In genomic region chr5:124073682-124074081, GRCm38 (mm10) we compare ENCODE assay signal across 12 mouse cellular contexts. TPM values are rescaled to one million over a fixed set of nuclear protein-coding genes. Genes with fewer than 3 reads are reported as not detected.
A peak's percentile ranks its signal among the peaks of the same experiment; 100 is the strongest.
DNase-seq lines count a peak whose midpoint lies in the region; ATAC-seq lines count a peak whose summit lies in the region.
"Had no signal": no experiment of that assay in that cellular context is flagged by ENCODE, and none has a peak within 500 bp of the region (broad histone marks: within the 10 kb centered on the region; RNA-seq: fewer than 3 reads in every experiment).

No protein-coding gene starts in this region.

- DNase-seq in heart, postnatal 14 days, result no peak
- DNase-seq in retina, postnatal 1 day, result peak; percentile 52
- DNase-seq in adrenal gland, postnatal 25 days, result no peak
- DNase-seq: liver; right cerebral cortex, postnatal 14 days had no signal

- H3K4me2 ChIP-seq in heart, embryonic 16.5 days (ENCODE audit: low read depth, low read length), result no peak overlapping the region
- H3K4me2 ChIP-seq in embryonic facial prominence, embryonic 13.5 days, result no peak overlapping the region
- no peak overlapping the region for H3K4me2 ChIP-seq in intestine, embryonic 15.5 days (replicated peaks)
- H3K4me2 ChIP-seq: heart, embryonic 11.5 days; neural tube, embryonic 12.5 days had no signal

- no peaks in the 10 kb centered on the region for H3K9me3 ChIP-seq in heart, embryonic 16.5 days (replicated peaks; ENCODE audit: control insufficient read depth, low read length)
- H3K9me3 ChIP-seq in megakaryocyte, embryonic 14.5 days, result no peaks in the 10 kb centered on the region
- H3K9me3 ChIP-seq in embryonic facial prominence, embryonic 13.5 days, result no peaks in the 10 kb centered on the region
- no peaks in the 10 kb centered on the region for H3K9me3 ChIP-seq in intestine, embryonic 15.5 days
- H3K9me3 ChIP-seq: neural tube, embryonic 12.5 days had no signal

- no peak overlapping the region for H3K4me3 ChIP-seq in heart, embryonic 16.5 days (ENCODE audit: low read length)
- H3K4me3 ChIP-seq in megakaryocyte, embryonic 14.5 days (replicated peaks), result peak overlapping the region; percentile 46
- no peak overlapping the region for H3K4me3 ChIP-seq in embryonic facial prominence, embryonic 13.5 days
- no peak overlapping the region for H3K4me3 ChIP-seq in intestine, embryonic 15.5 days (replicated peaks)
- H3K4me3 ChIP-seq: neural tube, embryonic 12.5 days had no signal

- H3K9ac ChIP-seq in heart, embryonic 16.5 days (ENCODE audit: low read length), result 0 out of 2 replicates have a peak overlapping the region, but pooled peaks have one; percentile 20
- peak overlapping the region; percentile 54; the same call in 1 of the 2 replicates for H3K9ac ChIP-seq in embryonic facial prominence, embryonic 13.5 days
- no peak overlapping the region for H3K9ac ChIP-seq in intestine, embryonic 15.5 days
- H3K9ac ChIP-seq: neural tube, embryonic 12.5 days had no signal

- 53% methylated on average over 9 of the region's 9 CpGs for WGBS in heart, embryonic 16.5 days
- WGBS in embryonic facial prominence, embryonic 13.5 days, result 28% methylated on average over 9 of the region's 9 CpGs
- 57% methylated on average over 9 of the region's 9 CpGs for WGBS in intestine, embryonic 15.5 days

- H3K36me3 ChIP-seq in heart, embryonic 16.5 days (ENCODE audit: control insufficient read depth, insufficient read depth), result no peaks in the 10 kb centered on the region
- peaks cover 52% of the 10 kb centered on the region for H3K36me3 ChIP-seq in megakaryocyte, embryonic 14.5 days (replicated peaks; ENCODE audit: low read length)
- H3K36me3 ChIP-seq in embryonic facial prominence, embryonic 13.5 days, result no peaks in the 10 kb centered on the region
- no peaks in the 10 kb centered on the region for H3K36me3 ChIP-seq in intestine, embryonic 15.5 days
- H3K36me3 ChIP-seq: neural tube, embryonic 12.5 days had no signal

- peaks cover 19% of the 10 kb centered on the region for H3K4me1 ChIP-seq in heart, embryonic 16.5 days (ENCODE audit: control insufficient read depth, insufficient read depth, low read length)
- H3K4me1 ChIP-seq in megakaryocyte, embryonic 14.5 days, result peaks cover 84% of the 10 kb centered on the region
- H3K4me1 ChIP-seq in embryonic facial prominence, embryonic 13.5 days, result peaks cover 32% of the 10 kb centered on the region
- H3K4me1 ChIP-seq in intestine, embryonic 15.5 days (replicated peaks), result peaks cover 32% of the 10 kb centered on the region

- intact Hi-C loops in heart, postnatal 14 days (cut with DNase I), result no loop called here

- no peaks in the 10 kb centered on the region for H3K27me3 ChIP-seq in heart, embryonic 16.5 days (ENCODE audit: control insufficient read depth, insufficient read depth, low read length)
- no peaks in the 10 kb centered on the region for H3K27me3 ChIP-seq in megakaryocyte, embryonic 14.5 days (replicated peaks)
- no peaks in the 10 kb centered on the region for H3K27me3 ChIP-seq in embryonic facial prominence, embryonic 13.5 days
- H3K27me3 ChIP-seq in intestine, embryonic 15.5 days (replicated peaks), result no peaks in the 10 kb centered on the region
- H3K27me3 ChIP-seq: neural tube, embryonic 12.5 days had no signal

- H3K27ac ChIP-seq in heart, embryonic 16.5 days (ENCODE audit: low read length), result no peak overlapping the region; the same call in 1 of the 2 replicates
- peak overlapping the region; percentile 35; the same call in 1 of the 2 replicates for H3K27ac ChIP-seq in embryonic facial prominence, embryonic 13.5 days
- no peak overlapping the region for H3K27ac ChIP-seq in intestine, embryonic 15.5 days
- H3K27ac ChIP-seq: neural tube, embryonic 12.5 days had no signal

- no peak for ATAC-seq in heart, embryonic 16.5 days (replicated peaks; ENCODE audit: extremely low read depth, insufficient read depth, low FRiP score)
- ATAC-seq in megakaryocyte, adult 5-6 weeks (ENCODE audit: poor library complexity, severe bottlenecking), result no peak
- ATAC-seq in embryonic facial prominence, embryonic 13.5 days (ENCODE audit: insufficient number of reproducible peaks, insufficient read depth, low FRiP score, low TSS enrichment, low read depth), result no peak
- ATAC-seq in intestine, embryonic 15.5 days, result no peak

RNA-seq across cellular contexts. Expression of gene Abcb9, which starts 21.9 kb away (rescaled TPM):
- polyA plus RNA-seq in heart, embryonic 16.5 days (2015; fragmentation: Nextera tagmentation; extraction: Ambion mirVana), result 3.8 and 7.2 TPM in 2 replicates
- total RNA-seq in heart, postnatal 14 days (2021), result 1 to 10 TPM; 7.8 to 9.9 TPM
- 23.8 and 51.5 TPM in 2 replicates for polyA plus RNA-seq in megakaryocyte, embryonic 14.5 days (2012; ENCODE audit: insufficient read depth, low replicate concordance)
- 0.62 and 1.4 TPM in 2 replicates for total RNA-seq in megakaryocyte, adult 5-6 weeks (2015)
- total RNA-seq in megakaryocyte, adult 5-6 weeks (2017), result 0.12 and 1.3 TPM in 2 replicates
- polyA plus RNA-seq in embryonic facial prominence, embryonic 13.5 days (2015; fragmentation: Nextera tagmentation; extraction: Ambion mirVana), result 1.5 and 2.4 TPM in 2 replicates
- 10.8 and 11.8 TPM in 2 replicates for total RNA-seq in adrenal gland, postnatal 25 days (2021)
- polyA plus RNA-seq in intestine, embryonic 15.5 days (2015; fragmentation: Nextera tagmentation; extraction: Ambion mirVana), result 2.3 and 2.5 TPM in 2 replicates

RNA-seq across cellular contexts. Expression of gene Ogfod2, which starts 38.4 kb away (rescaled TPM):
- 21.3 and 24.2 TPM in 2 replicates for polyA plus RNA-seq in heart, embryonic 16.5 days (2015; fragmentation: Nextera tagmentation; extraction: Ambion mirVana)
- total RNA-seq in heart, postnatal 14 days (2021), result 10 to 100 TPM; 13.0 to 13.3 TPM
- 77.8 and 102 TPM in 2 replicates for polyA plus RNA-seq in megakaryocyte, embryonic 14.5 days (2012; ENCODE audit: insufficient read depth, low replicate concordance)
- 3.4 and 3.6 TPM in 2 replicates for total RNA-seq in megakaryocyte, adult 5-6 weeks (2015)
- 2.6 and 6.4 TPM in 2 replicates for total RNA-seq in megakaryocyte, adult 5-6 weeks (2017)
- polyA plus RNA-seq in embryonic facial prominence, embryonic 13.5 days (2015; fragmentation: Nextera tagmentation; extraction: Ambion mirVana), result 18.8 and 20.7 TPM in 2 replicates
- total RNA-seq in adrenal gland, postnatal 25 days (2021), result 44.7 and 55.0 TPM in 2 replicates
- polyA plus RNA-seq in intestine, embryonic 15.5 days (2015; fragmentation: Nextera tagmentation; extraction: Ambion mirVana), result 26.3 and 29.2 TPM in 2 replicates

RNA-seq across cellular contexts. Expression of gene Vps37b, which starts 41.6 kb away (rescaled TPM):
- polyA plus RNA-seq in heart, embryonic 16.5 days (2015; fragmentation: Nextera tagmentation; extraction: Ambion mirVana), result 58.7 and 61.4 TPM in 2 replicates
- total RNA-seq in heart, postnatal 14 days (2021), result 10 to 100 TPM; 22.2 to 22.7 TPM
- 437 and 1,468 TPM in 2 replicates for polyA plus RNA-seq in megakaryocyte, embryonic 14.5 days (2012; ENCODE audit: insufficient read depth, low replicate concordance)
- total RNA-seq in megakaryocyte, adult 5-6 weeks (2015), result 28.9 and 29.2 TPM in 2 replicates
- 29.1 and 29.9 TPM in 2 replicates for total RNA-seq in megakaryocyte, adult 5-6 weeks (2017)
- polyA plus RNA-seq in embryonic facial prominence, embryonic 13.5 days (2015; fragmentation: Nextera tagmentation; extraction: Ambion mirVana), result 39.0 and 46.0 TPM in 2 replicates
- total RNA-seq in adrenal gland, postnatal 25 days (2021), result 75.2 and 101 TPM in 2 replicates
- polyA plus RNA-seq in intestine, embryonic 15.5 days (2015; fragmentation: Nextera tagmentation; extraction: Ambion mirVana), result 28.2 and 28.8 TPM in 2 replicates

RNA-seq across cellular contexts. Expression of gene Arl6ip4, which starts 42.2 kb away (rescaled TPM):
- polyA plus RNA-seq in heart, embryonic 16.5 days (2015; fragmentation: Nextera tagmentation; extraction: Ambion mirVana), result 72.6 and 78.1 TPM in 2 replicates
- 10 to 100 TPM; 42.1 to 49.0 TPM for total RNA-seq in heart, postnatal 14 days (2021)
- 141 and 205 TPM in 2 replicates for polyA plus RNA-seq in megakaryocyte, embryonic 14.5 days (2012; ENCODE audit: insufficient read depth, low replicate concordance)
- total RNA-seq in megakaryocyte, adult 5-6 weeks (2015), result 45.4 and 53.0 TPM in 2 replicates
- total RNA-seq in megakaryocyte, adult 5-6 weeks (2017), result 80.5 and 87.7 TPM in 2 replicates
- polyA plus RNA-seq in embryonic facial prominence, embryonic 13.5 days (2015; fragmentation: Nextera tagmentation; extraction: Ambion mirVana), result 113 and 122 TPM in 2 replicates
- 56.9 and 86.5 TPM in 2 replicates for total RNA-seq in adrenal gland, postnatal 25 days (2021)
- 90.8 and 95.4 TPM in 2 replicates for polyA plus RNA-seq in intestine, embryonic 15.5 days (2015; fragmentation: Nextera tagmentation; extraction: Ambion mirVana)
